In the genomic region with DNA sequence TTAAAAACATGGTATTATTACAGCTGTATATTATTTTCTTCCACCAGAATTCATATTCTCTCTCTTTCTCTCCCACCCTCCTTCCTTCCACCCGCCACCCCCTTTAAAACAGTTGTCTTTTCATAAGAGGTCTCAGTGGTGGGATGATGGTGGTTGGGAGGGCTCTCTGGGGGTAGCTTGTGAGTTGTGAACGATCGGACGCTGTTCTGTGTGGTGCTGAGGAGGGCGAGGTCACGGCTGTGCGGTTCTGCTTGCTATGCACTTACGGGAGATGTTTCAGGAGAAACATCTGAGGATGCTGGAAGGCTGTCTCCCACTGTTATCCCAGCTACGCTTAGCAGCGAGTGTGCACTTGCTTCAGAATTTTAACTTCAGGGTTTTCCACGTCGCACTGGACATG, we compare ENCODE assay signal across 9 mouse cellular contexts.
DNase-seq lines count a peak whose midpoint lies in the region; ATAC-seq and TF ChIP-seq lines count a peak whose summit lies in the region.
"Had no signal": no experiment of that assay in that cellular context is flagged by ENCODE, and none has a peak within 500 bp of the region (broad histone marks: within the 10 kb centered on the region; RNA-seq: fewer than 3 reads in every experiment).

No protein-coding gene starts in this region.

- peak; percentile 22 for DNase-seq in cerebellum, adult 9-10 months
- no peak for DNase-seq in lung, embryonic 14.5 days
- no peak for DNase-seq in lung, postnatal 10 days
- no peak for DNase-seq in right cerebral cortex, postnatal 4 days
- DNase-seq in layer of hippocampus, postnatal 10 days (ENCODE audit: low spot score in 2 of 2): no peak

- H3K27me3 ChIP-seq in lung, embryonic 14.5 days (ENCODE audit: insufficient read depth, low read length): no peaks in the 10 kb centered on the region
- H3K27me3 ChIP-seq in intestine, embryonic 15.5 days (replicated peaks): no peaks in the 10 kb centered on the region; the same call in 1 of the 2 replicates
- no peaks in the 10 kb centered on the region for H3K27me3 ChIP-seq in stomach, embryonic 14.5 days (ENCODE audit: control insufficient read depth, insufficient read depth, low read length)

- H3K9ac ChIP-seq in lung, embryonic 14.5 days: peak overlapping the region; percentile 48
- H3K9ac ChIP-seq in intestine, embryonic 15.5 days: peak overlapping the region; percentile 23; the same call in 1 of the 2 replicates
- 0 out of 2 replicates have a peak overlapping the region, but pooled peaks have one; percentile 22 for H3K9ac ChIP-seq in stomach, embryonic 14.5 days (replicated peaks; ENCODE audit: low read depth, low read length)

- ATAC-seq in cerebellum, adult (ENCODE audit: insufficient number of reproducible peaks, low FRiP score, low TSS enrichment): no peak
- ATAC-seq in lung, embryonic 14.5 days (ENCODE audit: insufficient read depth): no peak
- ATAC-seq in intestine, embryonic 15.5 days: no peak
- ATAC-seq in stomach, embryonic 14.5 days (ENCODE audit: insufficient number of reproducible peaks, insufficient read depth, low FRiP score, low read depth): no peak
- ATAC-seq: activated CD4-positive, CD25-positive, alpha-beta regulatory T cell, adult 4 months had no signal

- no peaks in the 10 kb centered on the region for H3K9me3 ChIP-seq in lung, embryonic 14.5 days (ENCODE audit: low read depth, low read length)
- no peaks in the 10 kb centered on the region for H3K9me3 ChIP-seq in intestine, embryonic 15.5 days
- no peaks in the 10 kb centered on the region for H3K9me3 ChIP-seq in stomach, embryonic 14.5 days (ENCODE audit: control insufficient read depth, low read depth, low read length)

- H3K27ac ChIP-seq in lung, embryonic 14.5 days (ENCODE audit: low read depth): no peak overlapping the region
- no peak overlapping the region for H3K27ac ChIP-seq in intestine, embryonic 15.5 days
- H3K27ac ChIP-seq in stomach, embryonic 14.5 days (ENCODE audit: low read length): no peak overlapping the region; the same call in 1 of the 2 replicates

- TF ChIP-seq CTCF in lung, embryonic 14.5 days (IDR thresholded peaks at IDR 0.05; ENCODE audit: low read depth): no peak

- H3K4me2 ChIP-seq in lung, embryonic 14.5 days: peak overlapping the region; percentile 60
- peak overlapping the region; percentile 58 for H3K4me2 ChIP-seq in intestine, embryonic 15.5 days (replicated peaks)
- H3K4me2 ChIP-seq in stomach, embryonic 14.5 days (replicated peaks; ENCODE audit: low read depth, low read length): peak overlapping the region; percentile 54

- no peaks in the 10 kb centered on the region for H3K36me3 ChIP-seq in lung, embryonic 14.5 days (ENCODE audit: insufficient read depth)
- H3K36me3 ChIP-seq in intestine, embryonic 15.5 days: no peaks in the 10 kb centered on the region
- no peaks in the 10 kb centered on the region for H3K36me3 ChIP-seq in stomach, embryonic 14.5 days (ENCODE audit: control insufficient read depth, insufficient read depth, low read length)

- H3K4me1 ChIP-seq in lung, embryonic 14.5 days (ENCODE audit: insufficient read depth): peaks cover 22% of the 10 kb centered on the region
- 0 out of 2 replicates have a peak, but pooled peaks cover 6% of the 10 kb centered on the region for H3K4me1 ChIP-seq in intestine, embryonic 15.5 days (replicated peaks)
- H3K4me1 ChIP-seq in stomach, embryonic 14.5 days (ENCODE audit: control insufficient read depth, insufficient read depth, low read length): peaks cover 15% of the 10 kb centered on the region

- H3K4me3 ChIP-seq in lung, embryonic 14.5 days (ENCODE audit: low read depth, low read length): peak overlapping the region; percentile 37
- H3K4me3 ChIP-seq in intestine, embryonic 15.5 days (replicated peaks): peak overlapping the region; percentile 37
- H3K4me3 ChIP-seq in stomach, embryonic 14.5 days (ENCODE audit: low read depth, low read length): peak overlapping the region; percentile 30

- 41% methylated on average over 12 of the region's 12 CpGs for WGBS in lung, embryonic 14.5 days
- 47% methylated on average over 12 of the region's 12 CpGs for WGBS in intestine, embryonic 15.5 days
- WGBS in stomach, embryonic 14.5 days: 52% methylated on average over 12 of the region's 12 CpGs
